Comparison of ENCODE assay signal across 11 mouse cellular contexts in genomic region chr10:120850391-120851195, GRCm38 (mm10). TPM values are rescaled to one million over a fixed set of nuclear protein-coding genes. Genes with fewer than 3 reads are reported as not detected.
A peak's percentile ranks its signal among the peaks of the same experiment; 100 is the strongest.
DNase-seq lines count a peak whose midpoint lies in the region; ATAC-seq lines count a peak whose summit lies in the region.
"Had no signal": no experiment of that assay in that cellular context is flagged by ENCODE, and none has a peak within 500 bp of the region (broad histone marks: within the 10 kb centered on the region; RNA-seq: fewer than 3 reads in every experiment).

No protein-coding gene starts in this region.

- 79% methylated on average over 24 of the region's 24 CpGs for WGBS in heart, embryonic 15.5 days
- WGBS in forebrain, embryonic 10.5 days, result 48% methylated on average over 24 of the region's 24 CpGs

- H3K4me2 ChIP-seq in heart, embryonic 15.5 days, result no peak overlapping the region

- 0 out of 2 replicates have a peak overlapping the region, but pooled peaks have one; percentile 31 for H3K27ac ChIP-seq in heart, embryonic 15.5 days
- H3K27ac ChIP-seq in forebrain, embryonic 10.5 days, result peak overlapping the region; percentile 90
- H3K27ac ChIP-seq: liver, embryonic 14.5 days had no signal

- no peak overlapping the region for H3K4me3 ChIP-seq in heart, embryonic 15.5 days
- H3K4me3 ChIP-seq in forebrain, embryonic 10.5 days, result no peak overlapping the region
- H3K4me3 ChIP-seq: erythroblast, embryonic 14.5 days had no signal

- peaks cover 14% of the 10 kb centered on the region for H3K4me1 ChIP-seq in heart, embryonic 15.5 days (replicated peaks)
- peaks cover 74% of the 10 kb centered on the region for H3K4me1 ChIP-seq in forebrain, embryonic 10.5 days

- DNase-seq in heart, postnatal 4 days, result no peak
- DNase-seq in forebrain, embryonic 10.5 days (ENCODE audit: extremely low spot score, low spot score), result peak; percentile 31
- peak; percentile 14 for DNase-seq in kidney, adult 11 months
- DNase-seq in mesoderm, embryonic 11.5 days (ENCODE audit: low read depth, low spot score), result peak; percentile 51
- no peak for DNase-seq in urinary bladder, postnatal 14 days (ENCODE audit: low spot score)
- DNase-seq in adipocyte (ENCODE audit: low spot score), result no peak

- H3K9ac ChIP-seq in heart, embryonic 15.5 days, result no peak overlapping the region
- H3K9ac ChIP-seq: liver, embryonic 14.5 days had no signal

- peaks cover 30% of the 10 kb centered on the region for H3K36me3 ChIP-seq in heart, embryonic 15.5 days
- peaks cover 10% of the 10 kb centered on the region; the same call in 1 of the 2 replicates for H3K36me3 ChIP-seq in forebrain, embryonic 10.5 days (replicated peaks)

- H3K27me3 ChIP-seq in heart, embryonic 15.5 days, result no peaks in the 10 kb centered on the region
- H3K27me3 ChIP-seq in forebrain, embryonic 10.5 days (ENCODE audit: poor library complexity, severe bottlenecking), result peaks cover 6% of the 10 kb centered on the region

- H3K9me3 ChIP-seq in heart, embryonic 15.5 days (replicated peaks), result no peaks in the 10 kb centered on the region
- 0 out of 2 replicates have a peak, but pooled peaks cover 7% of the 10 kb centered on the region for H3K9me3 ChIP-seq in forebrain, embryonic 10.5 days

- no peak for ATAC-seq in heart, embryonic 15.5 days (replicated peaks; ENCODE audit: insufficient number of reproducible peaks, insufficient read depth, low FRiP score, low read depth)
- no peak for ATAC-seq in megakaryocyte, adult 5-6 weeks (ENCODE audit: poor library complexity, severe bottlenecking)

RNA-seq across cellular contexts. Expression of gene Msrb3, which starts 48.3 kb away (rescaled TPM):
- 35.4 and 35.5 TPM in 2 replicates for polyA plus RNA-seq in heart, embryonic 15.5 days (2015; fragmentation: Nextera tagmentation; extraction: Ambion mirVana)
- 100 to 1,000 TPM; 154 to 177 TPM for total RNA-seq in heart, postnatal 4 days (2021)
- 4.9 and 5.7 TPM in 2 replicates for polyA plus RNA-seq in forebrain, embryonic 10.5 days (2016; fragmentation: Nextera tagmentation; extraction: Ambion mirVana)
- 0.40 TPM in 1 of 2 replicates, not detected in the other for total RNA-seq in megakaryocyte, adult 5-6 weeks (2015)
- 0.07 TPM in 1 of 2 replicates, not detected in the other for total RNA-seq in megakaryocyte, adult 5-6 weeks (2017)
- total RNA-seq: neutrophil, adult 5-6 weeks had no signal
- polyA plus RNA-seq: erythroblast, embryonic 14.5 days had no signal

Comparison
In these comparisons a context has a peak if more than half of its experiments do, and no peak if none do; other contexts are left out.
1. DNase-seq: peak in forebrain, embryonic 10.5 days (single experiment), kidney, adult 11 months (single experiment) and mesoderm, embryonic 11.5 days (single experiment); none in heart, postnatal 4 days (single experiment), urinary bladder, postnatal 14 days (single experiment) and adipocyte (single experiment).
2. RNA of gene Msrb3, which starts 48.3 kb away (total RNA-seq): 154 to 177 TPM in heart, postnatal 4 days; 0.07 to 0.40 TPM in megakaryocyte, adult 5-6 weeks; every median in the first group is over 100 times any median in the second.